Mouse (Mus musculus) lung, postnatal 0 days (tissue): ENCODE data around the gene Tpte.

Experiments
- CTCF ChIP-seq: IDR thresholded peaks from 2 replicates; pipeline ENCODE4 v1.5.1; 2016; ENCODE audit warnings: antibody characterized with exemption, mild to moderate bottlenecking
- EP300 ChIP-seq: IDR thresholded peaks from 2 replicates; pipeline ENCODE4 v1.6.1; 2016; ENCODE audit warnings: antibody characterized with exemption, mild to moderate bottlenecking, control low read depth

- TF ChIP-seq CTCF (no peak), EP300 (no peak)
Measured at GRCm38 (mm10) chr8:22411971-22412370, 128.7 kb downstream of the Tpte start.
